Mouse (Mus musculus) hindbrain, embryonic 10.5 days (tissue): ENCODE data around the gene Immp1l. TPM values are rescaled to one million over a fixed set of nuclear protein-coding genes. Genes with fewer than 3 reads are reported as not detected.

ENCODE experiments used
- DNase-seq: peaks from one replicate; pipeline ENCODE4 v3.0.0-alpha.2; 2017; ENCODE audit warnings: low spot score
- H3K27ac ChIP-seq: fragments of 300-500 bp; sonication (generic); 2 replicates; pipeline ENCODE4 v1.5.1; 2016; ENCODE audit warnings: mild to moderate bottlenecking, moderate library complexity
- H3K27me3 ChIP-seq: fragments of 300-500 bp; sonication (generic); 2 replicates; pipeline ENCODE4 v1.6.1; 2016; ENCODE audit warnings: mild to moderate bottlenecking; ENCODE audit not compliant: poor library complexity, insufficient read depth, severe bottlenecking
- H3K36me3 ChIP-seq: fragments of 300-500 bp; sonication (generic); 2 replicates; pipeline ENCODE4 v1.6.1; 2016; ENCODE audit warnings: mild to moderate bottlenecking, moderate library complexity
- H3K4me1 ChIP-seq: fragments of 300-500 bp; sonication (generic); replicated peaks from 2 replicates; pipeline ENCODE4 v1.6.1; 2016; ENCODE audit warnings: mild to moderate bottlenecking
- H3K4me3 ChIP-seq: fragments of 300-500 bp; sonication (generic); 2 replicates; pipeline ENCODE4 v1.5.1; 2016; ENCODE audit warnings: mild to moderate bottlenecking, moderate library complexity
- H3K9me3 ChIP-seq: fragments of 300-500 bp; sonication (generic); 2 replicates; pipeline ENCODE4 v1.6.1; 2016; ENCODE audit warnings: mild to moderate bottlenecking, moderate library complexity
- WGBS: fragments of 180-500 bp; shearing (Covaris S2); methylation state at CpG from one replicate; pipeline ENCODE4 v1.1.7; 2016; 5-methylcytosine and 5-hydroxymethylcytosine counted together
- polyA plus RNA-seq: library from polyadenylated mRNA; unstranded; fragments of >200 nt; fragmentation: Nextera tagmentation; extraction: Ambion mirVana; gene quantifications from 2 replicates; pipeline ENCODE4 v1.2.1, GENCODE M21; 2016

The Immp1l gene
- polyA plus RNA-seq, 1 experiment from 2014 or later: 125 TPM

DNA sequence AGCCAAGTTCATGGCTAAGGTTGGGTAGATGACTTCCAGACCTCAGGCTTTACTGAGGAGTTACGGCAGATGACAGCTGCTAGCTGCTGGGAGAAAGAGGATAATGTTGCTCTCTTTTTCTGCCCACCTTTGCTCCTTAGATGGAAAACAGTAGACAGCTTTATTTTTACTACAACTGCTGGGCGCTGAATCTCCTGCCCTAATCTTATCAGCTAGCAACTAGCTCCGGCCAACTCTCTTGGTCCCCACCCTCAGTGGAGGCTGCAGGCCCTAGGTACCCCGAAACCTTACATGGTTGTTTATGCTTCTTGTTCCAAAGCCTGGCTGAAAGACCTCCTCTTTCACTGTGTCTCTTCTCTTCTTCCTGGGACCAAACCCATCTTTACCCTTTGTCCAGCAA is 49.4 kb downstream of the Immp1l start:
- DNase-seq: no peak

DNA sequence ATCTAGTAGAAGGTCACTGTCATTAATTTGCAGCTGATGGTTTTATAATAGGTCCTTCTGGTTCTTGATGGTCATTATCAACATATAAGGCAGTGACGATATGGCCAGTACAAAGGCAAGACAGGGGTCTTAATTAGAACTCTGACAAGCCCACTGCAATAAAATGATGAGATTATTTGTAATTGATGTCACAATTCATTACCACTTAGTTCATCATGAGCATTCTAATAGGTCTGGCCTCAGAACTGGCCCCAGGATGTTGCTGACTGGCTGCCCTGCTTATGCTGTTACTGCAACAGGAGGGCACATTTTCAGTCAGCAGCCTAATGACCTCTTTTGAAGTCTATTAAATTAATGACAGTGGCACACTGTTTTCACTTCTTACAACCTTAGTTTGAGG is 59.0 kb downstream of the Immp1l start:
- Histone ChIP-seq H3K4me3 (no peak overlapping the region), H3K27me3 (no peaks in the 10 kb centered on the region), H3K9me3 (no peaks in the 10 kb centered on the region), H3K4me1 (no peaks in the 10 kb centered on the region), H3K36me3 (peaks cover 52% of the 10 kb centered on the region), H3K27ac (no peak overlapping the region)
- no peak for DNase-seq
- whole genome bisulfite sequencing: 94% methylated on average over 1 of the region's 1 CpGs

More for the DNA sequence above, 49.4 kb downstream of the Immp1l start:
- Histone ChIP-seq H3K9me3 (no peaks in the 10 kb centered on the region), H3K27me3 (no peaks in the 10 kb centered on the region), H3K4me3 (no peak overlapping the region), H3K36me3 (peaks cover 8% of the 10 kb centered on the region; the same call in 1 of the 2 replicates), H3K27ac (no peak overlapping the region), H3K4me1 (no peaks in the 10 kb centered on the region)
- 93% methylated on average over 4 of the region's 4 CpGs for WGBS

- Histone ChIP-seq H3K27me3 (no peaks in the 10 kb centered on the region), H3K9me3 (no peaks in the 10 kb centered on the region), H3K36me3 (peaks cover 18% of the 10 kb centered on the region), H3K4me1 (peaks cover 21% of the 10 kb centered on the region), H3K27ac (no peak overlapping the region), H3K4me3 (no peak overlapping the region)
- DNase-seq: no peak
- WGBS: 13% methylated on average over 2 of the region's 2 CpGs
Measured at GRCm38 (mm10) chr2:105973941-105974340, 69.5 kb downstream of the Immp1l start.

DNA sequence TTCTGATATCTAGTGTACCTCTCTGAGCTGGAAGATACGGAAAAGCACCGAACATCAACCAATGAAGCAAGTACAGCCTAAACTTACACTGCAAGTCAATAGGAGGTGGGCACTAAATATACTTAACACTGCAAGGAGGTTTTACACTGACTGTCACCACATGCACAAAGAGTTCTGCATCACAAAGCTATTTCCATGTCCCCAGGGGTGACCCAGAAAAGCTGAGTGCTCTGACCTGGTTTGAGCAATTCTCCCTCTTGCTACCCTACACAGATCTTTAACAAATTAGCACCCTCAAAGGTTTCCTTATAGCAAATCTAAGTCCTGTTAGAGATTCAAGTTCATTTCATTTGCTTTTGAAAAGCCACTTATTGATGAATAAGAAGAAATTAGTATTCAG is 73.6 kb downstream of the Immp1l start:
- DNase-seq: no peak
- 91% methylated on average over 2 of the region's 2 CpGs for WGBS
- peaks cover 14% of the 10 kb centered on the region; the same call in 1 of the 2 replicates for H3K36me3 ChIP-seq
- no peaks in the 10 kb centered on the region for H3K27me3 ChIP-seq
- no peak overlapping the region for H3K27ac ChIP-seq
- H3K9me3 ChIP-seq: no peaks in the 10 kb centered on the region
- H3K4me1 ChIP-seq: peaks cover 19% of the 10 kb centered on the region
- no peak overlapping the region for H3K4me3 ChIP-seq

DNA sequence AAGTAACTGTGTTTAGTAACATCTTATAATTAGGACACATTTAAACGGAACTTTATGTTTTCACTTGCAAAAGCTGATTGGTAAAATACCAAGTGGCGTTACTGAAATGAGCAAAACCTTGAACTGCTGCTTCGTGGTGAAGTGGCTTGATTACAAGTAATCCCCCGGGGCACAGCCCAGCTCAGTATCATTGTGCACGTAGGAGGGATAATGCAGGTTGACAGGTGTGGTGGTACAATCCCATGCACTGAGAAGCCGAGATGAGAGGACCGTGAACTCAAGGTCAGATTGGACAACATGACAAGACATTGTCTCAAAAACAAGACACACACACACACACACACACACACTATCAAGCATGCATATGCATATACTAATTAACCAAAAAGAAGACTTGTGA is 80.8 kb downstream of the Immp1l start:
- no peak for DNase-seq
- 89% methylated on average over 7 of the region's 7 CpGs for WGBS
- Histone ChIP-seq H3K4me3 (no peak overlapping the region), H3K27ac (no peak overlapping the region), H3K27me3 (no peaks in the 10 kb centered on the region), H3K36me3 (peaks cover 11% of the 10 kb centered on the region; the same call in 1 of the 2 replicates), H3K9me3 (peaks cover 8% of the 10 kb centered on the region; the same call in 1 of the 2 replicates), H3K4me1 (peaks cover 5% of the 10 kb centered on the region; the same call in 1 of the 2 replicates)

DNA sequence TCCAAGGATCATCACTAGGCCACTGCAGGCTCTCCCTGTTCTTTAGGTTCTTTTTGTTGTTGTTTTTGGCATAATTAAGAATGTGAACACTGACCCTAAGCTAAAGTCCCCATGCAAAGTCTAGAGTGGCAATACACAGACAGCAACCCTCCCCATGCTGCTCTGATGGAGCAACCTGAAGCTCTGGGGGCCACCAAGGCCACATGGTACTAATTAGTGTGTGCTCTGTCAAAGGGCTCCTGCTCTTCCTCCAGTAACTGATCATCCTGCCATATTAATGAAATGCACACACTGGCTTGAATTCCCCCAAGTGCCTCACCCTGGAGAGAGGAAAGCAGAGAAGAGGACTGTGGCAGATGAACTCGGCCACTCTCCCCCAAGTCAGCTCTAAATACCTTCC is 82.7 kb downstream of the Immp1l start:
- Histone ChIP-seq H3K9me3 (peaks cover 8% of the 10 kb centered on the region; the same call in 1 of the 2 replicates), H3K4me1 (peaks cover 5% of the 10 kb centered on the region; the same call in 1 of the 2 replicates), H3K27me3 (no peaks in the 10 kb centered on the region), H3K27ac (no peak overlapping the region), H3K4me3 (no peak overlapping the region), H3K36me3 (no peaks in the 10 kb centered on the region; the same call in 1 of the 2 replicates)
- 49% methylated on average over 1 of the region's 1 CpGs for WGBS
- no peak for DNase-seq

DNA sequence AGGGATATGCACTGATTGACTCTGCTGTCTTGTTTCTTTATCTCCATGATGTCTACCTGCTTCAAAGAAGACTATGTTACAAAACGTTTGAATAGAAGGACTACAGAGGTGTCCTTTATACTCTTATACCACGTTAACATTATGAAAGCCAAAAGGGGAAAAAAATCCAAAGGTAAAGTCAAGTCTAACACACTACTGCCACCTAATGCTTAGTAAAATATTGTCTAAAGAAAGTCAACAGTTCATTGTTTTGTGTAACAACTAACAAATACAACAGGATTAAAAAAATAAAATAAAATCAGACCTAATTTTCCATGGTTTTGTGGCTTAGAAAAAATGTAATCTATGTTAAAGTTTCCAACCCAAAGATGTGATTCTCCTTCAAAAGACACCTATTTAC is 83.6 kb downstream of the Immp1l start:
- no peak for DNase-seq
- no peaks in the 10 kb centered on the region; the same call in 1 of the 2 replicates for H3K36me3 ChIP-seq
- WGBS: 34% methylated on average over 2 of the region's 2 CpGs
- H3K4me3 ChIP-seq: no peak overlapping the region
- H3K27me3 ChIP-seq: no peaks in the 10 kb centered on the region
- no peak overlapping the region for H3K27ac ChIP-seq
- peaks cover 5% of the 10 kb centered on the region; the same call in 1 of the 2 replicates for H3K4me1 ChIP-seq
- peaks cover 8% of the 10 kb centered on the region; the same call in 1 of the 2 replicates for H3K9me3 ChIP-seq

GRCm38 (mm10) chr2:106002835-106003739 is 98.6 kb downstream of the Immp1l start, which contains the start of gene Dnajc24:
TSS of gene Dnajc24 (minus strand) at chr2:106003549.
- H3K27ac ChIP-seq: peak within 1 kb of the TSS; percentile 92
- 2% methylated on average over 44 of the region's 44 CpGs for WGBS
- DNase-seq: peak; percentile 93
- H3K4me1 ChIP-seq: peaks cover 12% of the 10 kb centered on the region
- H3K4me3 ChIP-seq: peak within 1 kb of the TSS; percentile 80
- H3K36me3 ChIP-seq: peaks cover 7% of the 10 kb centered on the region; the same call in 1 of the 2 replicates
- H3K27me3 ChIP-seq: no peaks in the 10 kb centered on the region
- H3K9me3 ChIP-seq: no peaks in the 10 kb centered on the region

DNA sequence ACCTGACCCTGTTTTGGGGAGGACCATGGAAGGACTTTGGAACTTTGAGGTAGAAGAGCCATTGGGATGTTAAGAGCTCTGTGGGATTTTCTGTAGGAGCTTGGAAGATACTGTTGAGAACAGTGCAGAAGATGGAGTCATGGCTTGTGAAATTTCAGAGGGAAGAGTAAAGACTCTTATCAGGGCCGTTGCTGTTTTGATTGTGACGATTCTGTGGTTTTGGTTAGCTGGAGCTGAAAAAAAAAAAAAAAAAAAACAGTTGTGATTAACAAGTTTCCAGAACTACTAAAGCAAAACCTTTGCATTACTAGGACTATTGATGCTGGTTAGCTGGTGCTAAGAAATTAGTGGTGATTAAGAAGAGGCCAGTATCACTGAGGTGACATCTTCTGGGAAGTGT is 104.0 kb downstream of the Immp1l start:
- H3K36me3 ChIP-seq: no peaks in the 10 kb centered on the region
- DNase-seq: no peak

More for the DNA sequence above, 104.0 kb downstream of the Immp1l start:
- no peaks in the 10 kb centered on the region for H3K27me3 ChIP-seq
- peaks cover 4% of the 10 kb centered on the region; the same call in 1 of the 2 replicates for H3K4me1 ChIP-seq
- H3K4me3 ChIP-seq: no peak overlapping the region
- no peaks in the 10 kb centered on the region for H3K9me3 ChIP-seq
- 85% methylated on average over 2 of the region's 2 CpGs for WGBS
- no peak overlapping the region for H3K27ac ChIP-seq

Other genes with a start within 250 kb of the Immp1l start
- gene Pax6, start 235.7 kb upstream of the Immp1l start, polyA plus RNA-seq: 24.7 and 27.0 TPM in 2 replicates
- 49.8 and 55.2 TPM in 2 replicates for gene Elp4, start 74 bp upstream of the Immp1l start, polyA plus RNA-seq
- 51.5 and 53.4 TPM in 2 replicates for gene Dnajc24, start 98.9 kb downstream of the Immp1l start, polyA plus RNA-seq